Mouse (Mus musculus) hindbrain, postnatal 0 days (tissue): ENCODE results near the gene Inafm2. TPM values are rescaled to one million over a fixed set of nuclear protein-coding genes. Genes with fewer than 3 reads are reported as not detected.

Source experiments
- ATAC-seq: fragments of 200-750 bp; cut with Nextera tagmentation; 2 replicates; pipeline ENCODE4 v1.8.0; 2017; ENCODE audit warnings: mild to moderate bottlenecking, moderate TSS enrichment, moderate library complexity
- DNase-seq: peaks from one replicate; pipeline ENCODE4 v3.0.0-alpha.2; 2015; ENCODE audit warnings: low spot score
- H3K27ac ChIP-seq: fragments of 300-500 bp; sonication (generic); 2 replicates; pipeline ENCODE4 v1.5.1; 2014; ENCODE audit warnings: mild to moderate bottlenecking
- H3K27me3 ChIP-seq: fragments of 300-500 bp; sonication (generic); 2 replicates; pipeline ENCODE4 v1.6.1; 2014; ENCODE audit warnings: low read length, mixed read lengths; ENCODE audit not compliant: insufficient read depth
- H3K36me3 ChIP-seq: fragments of 300-500 bp; sonication (generic); 2 replicates; pipeline ENCODE4 v1.6.1; 2014; ENCODE audit warnings: low read length, mixed read lengths; ENCODE audit not compliant: insufficient read depth
- H3K4me1 ChIP-seq: fragments of 300-500 bp; sonication (generic); 2 replicates; pipeline ENCODE4 v1.6.1; 2014; ENCODE audit warnings: antibody characterized with exemption, low read length, mixed read lengths; ENCODE audit not compliant: insufficient read depth
- H3K4me2 ChIP-seq: fragments of 300-500 bp; sonication (generic); 2 replicates; pipeline ENCODE4 v1.6.1; 2014; ENCODE audit warnings: low read depth, mild to moderate bottlenecking, low read length, moderate library complexity, mixed read lengths
- H3K4me3 ChIP-seq: fragments of 300-500 bp; sonication (generic); 2 replicates; pipeline ENCODE4 v1.5.1; 2014; ENCODE audit warnings: low read length
- H3K9ac ChIP-seq: fragments of 300-500 bp; sonication (generic); replicated peaks from 2 replicates; pipeline ENCODE4 v1.6.1; 2014; ENCODE audit warnings: mild to moderate bottlenecking, low read length, moderate library complexity, mixed read lengths
- H3K9me3 ChIP-seq: fragments of 300-500 bp; sonication (generic); 2 replicates; pipeline ENCODE4 v1.6.1; 2016; ENCODE audit warnings: low read length, mixed read lengths
- CTCF ChIP-seq: IDR thresholded peaks from 2 replicates; pipeline ENCODE4 v1.5.1; 2016; ENCODE audit warnings: antibody characterized with exemption, control low read depth, low read depth
- WGBS: fragments of 180-500 bp; shearing (Covaris S2); extraction: QIAGEN DNeasy Blood & Tissue Kit; methylation state at CpG from one replicate; pipeline ENCODE4 v1.1.7; 2014; 5-methylcytosine and 5-hydroxymethylcytosine counted together
- polyA plus RNA-seq: library from polyadenylated mRNA; unstranded; fragments of >200 nt; fragmentation: Nextera tagmentation; extraction: Ambion mirVana; gene quantifications from 2 replicates; pipeline ENCODE4 v1.2.1, GENCODE M21; 2015
- total RNA-seq: library from RNA; depleted of rRNA; stranded (reverse); fragments of >200 nt; gene quantifications from 2 replicates; pipeline ENCODE4 v1.2.3, GENCODE M21; 2014

Inafm2 gene
- total and polyA plus RNA-seq, 2 experiments from 2014 or later = 18.9 to 19.8 TPM

DNA sequence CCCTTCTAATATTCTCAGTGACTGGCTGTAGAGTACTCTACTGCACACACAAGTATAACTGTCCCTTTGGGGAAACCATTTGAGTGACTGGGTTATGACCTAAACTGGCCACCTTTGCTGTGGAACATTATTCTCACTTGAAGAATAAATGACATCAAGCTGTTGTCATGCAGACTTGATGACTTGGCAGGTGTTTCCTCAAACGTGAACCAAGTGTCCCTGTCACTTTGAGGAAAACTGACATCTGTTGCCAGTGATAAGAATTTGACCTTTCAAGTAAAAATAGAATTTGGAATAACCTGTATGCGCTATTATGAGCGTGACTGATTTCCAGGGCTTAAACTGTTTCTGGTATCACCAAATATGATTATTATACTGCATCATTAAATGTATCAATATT lies 5.2 kb upstream of the Inafm2 start:
- Histone ChIP-seq H3K9me3 (no peaks in the 10 kb centered on the region), H3K9ac (no peak overlapping the region), H3K4me2 (no peak overlapping the region), H3K4me1 (0 out of 2 replicates have a peak, but pooled peaks cover 3% of the 10 kb centered on the region), H3K27ac (no peak overlapping the region), H3K4me3 (no peak overlapping the region), H3K36me3 (no peaks in the 10 kb centered on the region), H3K27me3 (no peaks in the 10 kb centered on the region)
- no peak for TF ChIP-seq CTCF
- no peak for DNase-seq
- 70% methylated on average over 3 of the region's 3 CpGs for WGBS
- no peak for ATAC-seq

GRCm38 (mm10) chr2:118741183-118741582 lies 4.4 kb upstream of the Inafm2 start:
- no peak for DNase-seq
- Histone ChIP-seq H3K4me2 (no peak overlapping the region), H3K27me3 (no peaks in the 10 kb centered on the region), H3K27ac (no peak overlapping the region), H3K4me1 (0 out of 2 replicates have a peak, but pooled peaks cover 3% of the 10 kb centered on the region), H3K9ac (no peak overlapping the region), H3K9me3 (no peaks in the 10 kb centered on the region), H3K36me3 (no peaks in the 10 kb centered on the region), H3K4me3 (no peak overlapping the region)
- no peak for ATAC-seq
- TF ChIP-seq CTCF = no peak
- 75% methylated on average over 9 of the region's 9 CpGs for WGBS

- TF ChIP-seq CTCF = peak; percentile 90
- Histone ChIP-seq H3K9ac (no peak overlapping the region), H3K27me3 (no peaks in the 10 kb centered on the region), H3K9me3 (no peaks in the 10 kb centered on the region), H3K4me1 (peaks cover 13% of the 10 kb centered on the region), H3K4me2 (no peak overlapping the region), H3K36me3 (no peaks in the 10 kb centered on the region), H3K27ac (no peak overlapping the region), H3K4me3 (no peak overlapping the region)
- ATAC-seq (no peak), DNase-seq (peak; percentile 84)
- WGBS = 19% methylated on average over 8 of the region's 8 CpGs
Measured at GRCm38 (mm10) chr2:118743261-118743943, 2.2 kb upstream of the Inafm2 start.

DNA sequence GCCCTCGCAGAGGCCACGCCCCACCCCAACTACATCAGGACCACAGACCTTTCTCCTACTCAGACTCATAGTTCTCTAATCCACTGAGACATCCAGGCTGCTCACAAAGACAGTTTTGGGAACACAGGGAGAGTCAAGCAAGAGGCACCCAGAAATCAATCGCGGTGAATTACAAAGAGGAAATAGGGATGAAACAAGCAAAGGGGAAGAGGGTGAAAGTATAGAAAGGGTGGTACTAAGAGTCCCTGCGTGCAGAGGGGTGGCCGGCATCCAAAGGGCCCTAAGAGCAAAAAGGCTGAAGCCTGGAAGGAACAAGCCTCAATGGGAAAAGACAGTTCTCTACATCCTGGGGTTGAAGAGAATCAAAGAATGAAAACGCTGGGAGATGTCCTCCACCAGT lies 937 bp upstream of the Inafm2 start:
- 15% methylated on average over 7 of the region's 7 CpGs for WGBS
- no peak for DNase-seq
- Histone ChIP-seq H3K4me1 (peaks cover 16% of the 10 kb centered on the region), H3K36me3 (no peaks in the 10 kb centered on the region), H3K9ac (no peak overlapping the region), H3K27me3 (no peaks in the 10 kb centered on the region), H3K9me3 (no peaks in the 10 kb centered on the region), H3K27ac (no peak overlapping the region), H3K4me2 (peak overlapping the region; percentile 91; the same call in 1 of the 2 replicates), H3K4me3 (no peak overlapping the region)
- TF ChIP-seq CTCF = no peak
- ATAC-seq = no peak

DNA sequence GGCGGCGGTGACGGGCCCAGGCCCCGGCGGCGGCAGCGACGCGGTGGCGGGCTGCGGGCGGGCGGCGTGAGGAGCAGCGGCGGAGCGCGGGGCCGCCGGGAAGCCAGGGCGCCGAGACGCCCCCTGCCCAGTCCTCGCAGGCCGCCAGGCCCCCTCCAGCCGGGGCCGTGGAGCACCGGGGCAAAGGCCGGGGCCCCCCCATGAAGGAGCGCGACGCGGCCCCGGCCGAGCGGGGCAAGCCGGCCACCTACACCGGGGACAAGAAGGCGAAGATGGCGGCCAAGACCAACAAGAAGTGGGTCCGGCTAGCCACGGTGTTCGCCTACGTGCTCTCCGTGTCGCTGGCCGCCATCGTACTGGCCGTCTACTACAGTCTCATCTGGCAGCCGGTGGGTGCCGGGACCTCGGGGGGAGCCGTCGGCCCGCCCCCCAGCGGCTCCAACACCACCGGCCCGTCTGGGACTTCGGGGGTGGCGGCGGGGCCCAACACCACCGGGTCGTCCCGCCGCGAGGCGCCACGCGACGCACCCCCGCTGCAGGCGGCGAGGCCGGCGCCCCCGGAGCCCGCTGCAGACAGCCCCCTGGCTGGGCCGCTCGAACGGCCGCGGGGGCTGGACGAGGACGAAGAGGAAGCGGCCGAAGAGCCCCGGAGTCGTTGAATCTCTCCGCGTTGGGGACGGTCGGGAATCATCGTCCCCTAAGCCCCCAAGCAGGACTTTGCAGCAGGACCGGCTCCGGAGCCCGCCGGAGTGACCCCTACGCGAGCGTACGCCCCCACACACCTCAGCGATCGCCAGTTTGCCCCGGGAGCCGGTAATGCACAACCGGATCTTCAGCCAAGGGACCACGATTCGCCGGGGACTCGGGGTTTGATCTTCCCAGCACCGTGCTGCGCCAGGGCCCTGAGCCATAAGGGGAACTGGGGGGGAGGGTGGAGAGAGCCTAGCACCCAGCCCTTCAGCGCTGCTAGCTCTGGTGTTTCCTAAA lies 650 bp downstream of the Inafm2 start:
- WGBS = under 1% methylated on average over 80 of the region's 113 CpGs
- H3K4me3 ChIP-seq = peak overlapping the region; percentile 77
- peak; percentile 54 for DNase-seq

DNA sequence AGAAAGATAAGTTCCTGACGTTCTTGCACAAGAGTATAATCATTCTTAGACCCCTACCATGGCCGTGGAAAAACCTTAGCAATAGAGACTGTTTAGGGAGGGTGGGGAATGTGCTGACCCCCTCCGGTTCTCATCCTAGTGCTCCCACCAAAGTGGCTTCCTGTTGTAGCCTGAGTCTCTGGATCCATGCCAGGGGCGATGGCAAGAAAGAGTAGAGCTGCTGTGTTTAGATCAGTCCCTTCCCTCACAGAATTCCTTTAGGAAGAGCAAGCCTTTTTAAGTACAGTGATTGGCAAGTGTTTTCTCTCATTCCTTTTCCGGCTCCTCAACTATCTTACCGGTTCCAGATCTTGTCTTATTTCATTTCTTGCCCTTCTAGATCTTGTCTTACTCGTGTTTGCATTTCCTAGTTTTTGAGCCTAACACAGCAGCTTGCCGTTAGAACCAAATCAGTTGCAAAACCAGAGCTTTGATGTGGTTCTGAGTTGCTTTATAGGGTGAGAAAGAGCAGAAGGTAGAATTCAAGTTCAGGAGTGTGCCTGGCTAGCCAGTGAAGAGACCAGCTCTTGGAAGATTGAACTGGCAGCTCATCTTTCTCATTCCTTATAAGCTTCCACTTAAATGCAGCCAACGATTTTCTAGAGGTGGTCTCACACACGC lies 1.9 kb downstream of the Inafm2 start:
- 28% methylated on average over 10 of the region's 10 CpGs for WGBS
- Histone ChIP-seq H3K36me3 (no peaks in the 10 kb centered on the region), H3K4me2 (peak overlapping the region; percentile 91), H3K4me3 (peak overlapping the region; percentile 77), H3K27ac (no peak overlapping the region), H3K9me3 (no peaks in the 10 kb centered on the region), H3K9ac (peak overlapping the region; percentile 73; the same call in 1 of the 2 replicates), H3K4me1 (peaks cover 19% of the 10 kb centered on the region), H3K27me3 (no peaks in the 10 kb centered on the region)
- ATAC-seq (no peak), DNase-seq (peak; percentile 57)
- no peak for TF ChIP-seq CTCF

More for the DNA sequence above, 650 bp downstream of the Inafm2 start:
- Histone ChIP-seq H3K27me3 (no peaks in the 10 kb centered on the region), H3K4me1 (peaks cover 16% of the 10 kb centered on the region), H3K9ac (peak overlapping the region; percentile 73), H3K36me3 (no peaks in the 10 kb centered on the region), H3K27ac (peak overlapping the region; percentile 76), H3K9me3 (no peaks in the 10 kb centered on the region), H3K4me2 (peak overlapping the region; percentile 91)
- ATAC-seq = peak; percentile 58
- TF ChIP-seq CTCF = no peak
